Mouse (Mus musculus): ENCODE data around the gene Moxd1.

GRCm38 (mm10) chr10:24200099-24200498 lies 23.2 kb upstream of the Moxd1 start:
- TF ChIP-seq POLR2A (IDR thresholded peaks at IDR 0.05; ENCODE audit: insufficient read depth, low read depth, low read length) (no peak), CTCF (IDR thresholded peaks at IDR 0.05; ENCODE audit: insufficient read depth, low read depth, low read length) (no peak)
